Mouse (Mus musculus): ENCODE data around the gene Dis3l2.
A peak's percentile ranks its signal among the peaks of the same experiment; 100 is the strongest.

Gene Dis3l2

GRCm38 (mm10) chr1:86733160-86733821 is 29.7 kb downstream of the Dis3l2 start:
- no peak for DNase-seq (ENCODE audit: low read depth)

- DNase-seq (ENCODE audit: low read depth) = peak; percentile 38
Observed at GRCm38 (mm10) chr1:86736414-86736813, 32.8 kb downstream of the Dis3l2 start.

- DNase-seq (ENCODE audit: low read depth) = no peak
Observed at GRCm38 (mm10) chr1:86742896-86743295, 39.3 kb downstream of the Dis3l2 start.

GRCm38 (mm10) chr1:86747034-86747433 is 43.4 kb downstream of the Dis3l2 start:
- DNase-seq (ENCODE audit: low read depth) = no peak

- no peak for DNase-seq (ENCODE audit: low read depth)
Observed at GRCm38 (mm10) chr1:86750094-86750493, 46.5 kb downstream of the Dis3l2 start.

DNA sequence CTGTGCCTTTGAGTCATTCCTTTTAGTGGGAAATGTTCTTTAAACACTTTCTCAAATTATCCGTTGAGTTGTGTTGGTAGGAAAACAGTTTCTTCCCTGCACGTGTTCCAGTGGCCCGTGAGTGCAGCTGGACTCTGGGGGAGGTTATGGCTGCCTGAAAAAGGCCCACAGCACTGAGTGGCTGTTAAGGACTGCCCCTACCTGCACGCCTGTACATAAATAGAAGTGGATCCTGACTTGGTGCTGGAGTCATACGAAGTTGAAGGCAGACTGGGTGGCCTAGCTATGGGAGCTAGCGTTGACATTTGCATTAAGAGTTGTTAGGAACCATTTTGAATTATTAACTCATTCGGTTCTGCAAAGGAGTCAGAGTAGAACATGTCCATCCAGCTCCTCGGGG is 49.8 kb downstream of the Dis3l2 start:
- no peak for DNase-seq (ENCODE audit: low read depth)

- DNase-seq (ENCODE audit: low read depth) = no peak
Observed at GRCm38 (mm10) chr1:86754335-86754734, 50.7 kb downstream of the Dis3l2 start.

DNA sequence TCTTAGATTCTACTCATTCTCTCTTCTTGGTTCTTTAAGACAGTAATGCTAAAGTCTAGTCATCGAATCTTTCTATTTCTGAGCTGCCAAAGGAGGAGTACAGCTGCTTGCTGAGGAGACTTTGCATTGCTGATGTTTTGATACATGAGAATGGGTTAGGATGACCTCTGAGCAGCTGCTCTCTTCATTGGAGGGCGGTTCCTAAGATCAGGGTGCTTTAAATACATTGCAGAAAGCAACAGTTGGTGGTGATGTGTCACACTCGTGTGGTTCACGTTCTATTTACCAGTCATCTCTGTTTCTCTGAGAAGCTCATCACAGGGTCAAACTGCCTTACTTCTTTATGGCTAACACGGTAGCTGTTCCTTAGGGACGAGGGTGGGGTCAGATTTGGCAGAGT is 54.5 kb downstream of the Dis3l2 start:
- DNase-seq (ENCODE audit: low read depth) = no peak

DNA sequence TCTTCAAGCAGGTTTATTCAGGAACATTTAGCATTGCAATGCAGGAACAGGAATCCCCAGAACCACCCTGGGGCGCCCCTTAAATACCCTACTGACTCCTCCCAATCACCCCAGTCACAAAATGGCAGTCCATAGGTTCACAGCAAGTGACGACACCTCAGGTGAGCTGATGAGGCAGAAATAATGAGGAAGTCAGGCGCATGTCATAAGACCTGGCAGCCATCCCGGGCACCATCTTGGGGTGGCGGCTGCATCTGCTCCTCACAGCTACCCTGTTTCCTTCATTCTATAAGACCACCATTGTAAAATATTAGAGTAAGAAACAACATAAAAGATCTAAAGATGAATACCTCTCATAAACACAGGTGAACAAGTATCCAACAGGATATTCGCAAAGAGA is 58.6 kb downstream of the Dis3l2 start:
- no peak for DNase-seq (ENCODE audit: low read depth)

DNA sequence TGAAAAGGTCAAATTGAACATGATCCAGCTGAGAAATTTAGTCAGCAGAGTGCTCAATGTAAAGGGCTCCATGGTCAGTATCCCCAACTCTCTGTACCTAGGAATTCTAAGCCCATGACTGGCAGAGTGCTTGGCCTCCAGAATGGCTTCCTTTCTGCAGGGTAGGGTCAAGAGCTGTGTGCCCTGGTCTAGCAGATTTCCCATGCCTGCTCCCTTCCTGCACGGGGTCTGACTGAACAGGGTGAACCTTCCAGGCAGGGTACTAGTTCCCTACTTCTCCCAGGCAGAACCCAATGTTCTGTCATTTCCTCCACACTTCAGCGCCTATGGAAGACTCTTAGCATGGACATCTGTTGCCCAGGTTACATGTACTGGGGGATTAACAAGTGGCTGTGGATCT is 97.6 kb downstream of the Dis3l2 start:
- DNase-seq (ENCODE audit: low read depth) = no peak

- DNase-seq (ENCODE audit: low read depth) = no peak
Observed at GRCm38 (mm10) chr1:86811756-86812155, 108.1 kb downstream of the Dis3l2 start.

DNA sequence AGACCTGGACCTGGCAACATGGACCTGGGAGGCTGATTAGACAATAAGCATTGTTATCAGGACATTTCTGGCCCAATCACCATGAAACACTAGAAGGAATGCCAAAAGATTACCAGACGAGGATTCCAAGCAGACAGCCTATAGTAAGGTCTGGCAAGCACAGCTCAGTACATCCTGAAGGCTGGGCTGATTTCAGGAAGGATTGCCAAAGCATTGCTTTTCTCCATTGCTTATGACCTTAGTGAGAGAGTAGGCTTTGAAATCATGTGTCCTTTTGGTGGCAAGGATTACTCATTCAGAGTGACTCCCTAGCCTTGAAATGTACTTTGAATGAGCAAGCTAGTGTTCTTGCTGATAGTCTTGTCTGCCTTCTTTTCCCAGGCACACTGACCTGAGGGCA is 118.7 kb downstream of the Dis3l2 start:
- peak; percentile 12 for DNase-seq (ENCODE audit: low read depth)

DNA sequence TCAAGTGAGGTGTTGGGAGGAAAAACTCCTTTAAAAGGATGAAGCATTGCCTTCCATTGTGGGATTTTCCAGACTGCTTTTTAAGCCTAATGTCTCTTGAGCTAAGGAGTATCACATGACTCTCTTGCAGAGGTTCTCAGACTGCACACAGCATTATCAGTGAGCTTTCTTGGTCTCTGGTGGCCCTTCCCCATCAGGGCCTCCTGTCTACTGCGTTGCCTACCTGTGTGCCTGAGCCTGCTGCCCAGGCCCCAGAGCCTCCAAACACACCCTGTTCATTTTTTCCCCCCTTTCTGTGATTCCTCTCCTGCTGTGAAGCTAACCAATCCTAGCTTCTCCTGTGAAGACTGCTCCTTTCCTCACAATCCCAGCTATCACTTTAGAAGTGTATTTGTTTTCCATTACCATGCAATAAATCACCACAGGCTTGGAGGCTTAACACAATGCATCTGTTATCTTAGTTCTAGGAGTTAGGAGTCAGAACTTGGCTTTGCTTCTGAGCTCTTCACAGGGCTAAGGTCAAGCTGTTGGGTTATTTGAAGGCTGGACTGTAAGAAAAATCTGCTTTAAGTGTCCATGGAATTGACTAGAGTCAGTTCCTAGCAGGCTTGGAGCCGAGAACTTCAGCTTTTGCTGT is 130.9 kb downstream of the Dis3l2 start:
- DNase-seq (ENCODE audit: low read depth) = no peak

- no peak for DNase-seq (ENCODE audit: low read depth)
Observed at GRCm38 (mm10) chr1:86834988-86835387, 131.4 kb downstream of the Dis3l2 start.

GRCm38 (mm10) chr1:86850754-86851153 is 147.1 kb downstream of the Dis3l2 start:
- DNase-seq (ENCODE audit: low read depth) = no peak

- DNase-seq (ENCODE audit: low read depth) = peak; percentile 89
Observed at GRCm38 (mm10) chr1:86858876-86859275, 155.3 kb downstream of the Dis3l2 start.

DNA sequence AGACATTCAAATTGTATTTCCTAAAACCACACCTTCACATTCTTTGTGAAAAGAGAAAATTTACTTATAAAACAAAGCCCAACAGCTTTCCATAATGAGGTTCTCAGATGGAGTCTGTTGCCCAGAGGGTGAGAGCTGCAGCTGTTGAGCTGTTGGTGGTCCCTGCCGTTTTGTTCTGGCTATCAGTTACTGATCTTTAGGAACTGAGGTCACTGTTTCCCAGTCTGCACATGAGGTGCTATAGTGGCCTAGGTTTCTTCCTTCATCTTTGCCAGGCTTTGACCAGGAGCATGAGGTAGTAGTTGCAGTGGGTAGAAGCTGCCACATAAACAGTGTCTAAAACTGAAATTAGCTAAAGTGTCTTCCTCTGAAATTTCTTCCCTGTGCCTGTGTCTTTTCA is 155.8 kb downstream of the Dis3l2 start:
- DNase-seq (ENCODE audit: low read depth) = peak; percentile 13

DNA sequence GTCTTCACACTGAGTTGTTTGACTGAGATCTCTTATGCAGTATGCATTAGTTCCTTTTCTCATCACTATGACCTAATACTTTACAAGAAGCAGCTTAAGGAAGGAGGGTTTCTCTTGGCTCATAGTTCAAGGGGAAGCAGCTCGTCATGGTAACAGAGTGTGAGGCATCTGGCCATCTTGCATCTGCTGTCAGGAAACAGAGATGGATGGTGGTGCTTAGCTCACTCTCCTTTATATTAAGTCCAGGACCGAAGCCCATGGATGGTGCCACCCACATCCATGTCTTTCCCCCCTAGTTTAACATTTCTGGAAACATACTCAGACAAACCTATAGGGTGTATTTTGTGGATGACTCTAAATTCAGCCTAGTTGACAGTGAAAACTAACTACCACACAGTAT is 170.1 kb downstream of the Dis3l2 start:
- DNase-seq (ENCODE audit: low read depth) = peak; percentile 7

- DNase-seq (ENCODE audit: low read depth) = no peak
Observed at GRCm38 (mm10) chr1:86878743-86879142, 175.1 kb downstream of the Dis3l2 start.

GRCm38 (mm10) chr1:86879547-86879946 is 175.9 kb downstream of the Dis3l2 start:
- no peak for DNase-seq (ENCODE audit: low read depth)

- DNase-seq (ENCODE audit: low read depth) = no peak
Observed at GRCm38 (mm10) chr1:86887060-86887459, 183.5 kb downstream of the Dis3l2 start.

DNA sequence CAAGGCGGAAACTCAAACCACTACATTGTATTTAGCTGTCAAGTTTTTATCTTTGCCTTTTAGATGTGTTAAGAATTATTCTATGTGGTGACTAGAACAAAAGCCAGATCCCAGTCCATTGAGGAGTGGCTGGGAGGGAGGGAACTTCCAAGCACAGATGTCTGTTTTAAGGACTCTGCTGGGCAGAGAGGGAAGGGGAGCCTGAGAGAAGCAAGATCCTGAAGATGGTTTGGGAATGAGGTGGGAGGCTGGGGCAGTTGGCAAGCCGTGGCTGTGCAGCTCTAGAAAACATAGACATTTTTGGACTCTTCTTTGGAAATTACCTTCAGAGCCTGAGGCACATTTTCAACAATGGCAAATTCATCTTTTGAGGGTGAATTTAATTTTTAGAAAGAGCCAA is 208.9 kb downstream of the Dis3l2 start:
- DNase-seq (ENCODE audit: low read depth) = no peak

DNA sequence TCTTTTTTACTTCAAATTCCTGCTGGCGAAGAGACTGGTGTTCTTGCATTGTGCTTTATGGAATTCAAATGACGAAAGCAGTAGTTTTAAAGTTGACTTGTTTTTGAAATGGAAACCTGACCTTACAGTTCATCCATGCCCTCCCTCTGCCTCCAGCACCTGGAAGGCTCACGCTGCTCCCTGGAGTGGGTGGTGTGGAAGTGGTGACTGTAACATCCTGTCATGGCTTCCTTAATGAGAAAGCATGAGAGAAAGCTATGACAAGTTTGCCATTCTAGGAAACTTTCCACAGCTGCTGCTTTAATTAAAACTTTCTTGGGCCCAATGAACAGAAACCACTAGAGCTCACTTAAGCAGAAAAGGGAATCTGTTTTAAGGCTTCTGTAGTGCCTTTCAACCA is 210.3 kb downstream of the Dis3l2 start:
- DNase-seq (ENCODE audit: low read depth) = peak; percentile 60

- peak; percentile 57 for DNase-seq (ENCODE audit: low read depth)
Observed at GRCm38 (mm10) chr1:86914697-86915096, 211.1 kb downstream of the Dis3l2 start.
